Mouse (Mus musculus) heart, postnatal 36 days (tissue): ENCODE results near the gene Rnf166. TPM values are rescaled to one million over a fixed set of nuclear protein-coding genes. Genes with fewer than 3 reads are reported as not detected.

Experiments
- DNase-seq, 2 experiments: peaks; one replicate each; pipeline ENCODE4 v3.0.0; 2021 to 2022
- intact Hi-C: fragments of 180-260 bp; cut with DNase I; formaldehyde crosslinking; loops from one replicate; pipeline ENCODE4 v1.15.1; 2025
- total RNA-seq, 2 experiments: library from RNA; stranded (reverse); gene quantifications; 2 replicates each; pipeline ENCODE4 v1.2.3; 2021

Rnf166 gene
- total RNA-seq, 2 experiments from 2014 or later = 37.3 to 40.0 TPM

DNA sequence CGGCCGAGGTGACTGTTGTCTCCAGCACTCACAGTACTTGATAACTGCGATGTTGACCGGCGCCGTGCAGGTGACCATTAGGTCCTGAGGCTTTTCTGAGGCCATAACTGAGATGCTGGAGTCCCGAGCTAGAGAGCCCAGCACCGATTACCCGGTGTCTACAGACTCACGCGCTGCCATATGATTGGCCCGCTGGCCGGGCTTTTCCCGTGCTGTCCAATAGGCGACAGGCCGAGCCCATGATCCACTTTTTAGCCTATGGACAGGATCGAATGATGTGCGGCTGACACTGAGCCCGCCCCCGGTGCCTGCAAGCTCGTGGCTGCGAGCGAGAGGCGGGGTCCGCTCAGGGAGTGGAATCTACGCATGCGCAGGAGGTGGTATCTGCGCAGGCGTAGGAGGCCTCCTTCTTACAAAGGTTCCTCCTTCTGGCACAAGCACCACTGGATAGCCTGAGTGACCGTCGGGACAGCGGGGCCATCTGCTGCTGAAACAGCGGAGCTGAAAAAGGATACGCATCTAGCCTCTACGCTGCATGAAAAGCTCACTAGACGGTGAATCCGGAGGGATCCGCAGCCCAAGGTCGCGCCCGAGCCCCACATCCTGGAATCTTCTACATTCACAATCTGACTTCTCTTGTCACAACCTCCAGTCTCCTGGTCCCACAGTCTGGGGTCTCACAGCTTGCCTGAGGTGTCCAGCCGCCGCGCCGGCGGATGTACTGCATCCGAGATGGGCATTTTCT, 32.4 kb downstream of the Rnf166 start, which contains the start of gene Mvd:
TSS of gene Mvd (minus strand) at position 161 of the 745 bp plus-strand sequence.
- peak; percentile 96 to 97 for DNase-seq
- intact Hi-C loops = loop anchor here (5.0 kb wide), 1 partner anchor 166 kb away; no protein-coding TSS in a partner anchor

DNA sequence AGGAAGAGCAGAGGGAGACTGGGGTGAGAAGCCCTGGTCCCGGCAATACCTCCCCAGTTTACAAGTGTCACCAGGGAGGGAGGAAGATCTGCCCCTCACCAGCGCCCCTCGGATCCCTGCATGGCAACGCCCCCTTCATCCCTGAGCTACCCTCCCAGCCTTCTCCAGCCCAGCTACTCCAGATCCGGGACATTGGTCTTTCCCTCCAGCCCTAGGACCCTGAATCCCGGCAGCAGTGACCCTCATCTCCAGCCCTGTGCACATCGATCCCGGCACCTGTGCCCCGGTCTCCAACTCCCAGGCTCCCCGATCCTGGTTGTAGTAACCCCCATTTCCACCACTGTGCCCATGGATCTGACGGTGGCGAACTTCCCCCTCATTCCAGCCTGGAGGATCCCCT, 33.1 kb downstream of the Rnf166 start:
- intact Hi-C loops = loop anchor here (5.0 kb wide), 1 partner anchor 165 kb away; no protein-coding TSS in a partner anchor
- DNase-seq = no peak

DNA sequence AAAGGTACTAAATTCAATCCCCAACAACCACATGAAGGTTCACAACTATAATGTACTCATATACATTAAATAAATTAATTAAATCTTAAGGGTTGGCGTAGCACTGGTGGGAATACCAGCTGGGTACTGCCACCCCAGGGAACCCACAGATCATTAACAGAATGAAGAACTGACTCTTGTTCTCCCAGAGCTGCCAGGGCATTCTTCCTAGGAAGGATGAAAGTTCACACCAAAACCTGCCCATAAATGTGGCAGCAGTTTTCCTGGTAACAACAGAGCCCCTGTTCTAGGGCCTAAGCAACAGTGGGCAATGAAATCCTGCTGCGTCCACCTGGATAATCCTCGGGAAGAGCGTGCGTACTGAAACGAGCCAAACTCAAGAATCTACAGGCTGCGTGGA, 33.5 kb downstream of the Rnf166 start:
- no peak for DNase-seq
- intact Hi-C loops = loop anchor here (5.0 kb wide), 1 partner anchor 165 kb away; no protein-coding TSS in a partner anchor

DNA sequence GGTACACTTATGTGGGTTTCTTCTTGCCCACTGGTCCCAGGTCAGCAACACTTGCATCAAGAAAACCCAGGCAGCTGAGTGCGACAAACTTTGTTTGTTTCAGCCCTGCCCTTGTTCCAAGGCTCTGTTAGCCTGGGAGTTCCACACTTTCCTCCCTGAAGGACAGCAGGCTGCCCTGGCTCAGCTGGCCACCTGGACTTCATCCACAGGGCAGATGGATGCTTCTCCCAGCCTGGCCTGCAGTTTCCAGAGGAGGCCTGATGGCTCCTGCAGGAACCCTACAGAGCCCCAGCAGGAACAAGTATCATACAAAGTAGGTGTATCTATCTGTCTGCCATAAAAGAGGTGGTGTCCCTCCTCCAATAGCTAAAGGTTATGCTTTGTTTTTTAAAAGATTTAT, 34.5 kb downstream of the Rnf166 start:
- DNase-seq = no peak
- intact Hi-C loops = loop anchor here (5.0 kb wide), 1 partner anchor 164 kb away; no protein-coding TSS in a partner anchor

DNA sequence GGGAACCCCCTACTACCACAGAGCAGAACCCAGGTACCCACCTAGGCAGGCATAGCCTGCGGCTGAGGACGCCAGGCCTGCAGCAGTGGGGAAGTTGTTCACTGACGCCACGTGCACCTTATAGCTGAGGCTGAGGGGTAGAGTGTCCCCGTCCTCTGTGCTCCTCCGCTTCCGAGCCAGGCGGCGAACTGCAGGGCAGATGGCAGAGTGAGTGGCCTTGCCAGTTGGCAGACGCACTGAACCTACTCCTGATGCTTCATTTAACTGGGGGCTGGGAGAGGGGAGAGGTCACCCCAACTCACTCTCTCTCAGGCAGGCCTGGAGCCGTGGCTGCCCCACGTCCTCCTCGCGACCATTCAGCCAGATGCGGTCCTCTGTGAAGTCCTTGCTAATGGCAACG, 36.5 kb downstream of the Rnf166 start:
- DNase-seq = no peak
- intact Hi-C loops = no loop called here

DNA sequence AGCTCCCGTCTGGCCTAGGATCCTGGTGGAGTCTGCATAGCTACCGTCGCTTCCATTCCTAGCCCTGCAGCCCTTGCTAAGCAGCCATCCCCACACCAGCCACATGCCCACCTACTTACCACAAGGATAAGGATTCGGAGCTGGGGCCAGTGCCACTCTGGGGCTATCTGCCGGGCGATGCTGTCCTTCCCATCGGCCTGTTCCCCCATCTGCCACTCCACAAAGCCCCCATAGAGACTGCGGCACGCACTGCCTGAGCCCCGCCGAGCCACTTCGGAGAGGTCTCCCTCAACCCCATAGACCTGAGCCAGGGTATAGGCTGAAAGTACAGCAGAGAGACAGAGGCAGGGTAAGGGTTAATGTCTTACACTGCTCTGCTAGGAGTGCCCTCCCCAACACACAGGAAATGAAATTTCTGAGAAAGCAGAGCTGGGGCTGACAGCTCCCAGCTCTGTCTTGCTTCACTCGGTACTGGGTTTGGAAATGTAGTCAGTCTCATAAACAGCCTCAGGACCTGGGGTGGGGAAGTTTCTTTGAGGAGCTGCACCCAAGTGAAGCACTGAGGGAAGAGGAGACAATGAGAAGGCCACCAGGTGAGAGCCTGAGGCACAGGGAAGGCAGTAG, 38.0 kb downstream of the Rnf166 start:
- no peak for DNase-seq
- intact Hi-C loops = loop anchor here (2.0 kb wide), 1 partner anchor 57 kb away; no protein-coding TSS in a partner anchor

DNA sequence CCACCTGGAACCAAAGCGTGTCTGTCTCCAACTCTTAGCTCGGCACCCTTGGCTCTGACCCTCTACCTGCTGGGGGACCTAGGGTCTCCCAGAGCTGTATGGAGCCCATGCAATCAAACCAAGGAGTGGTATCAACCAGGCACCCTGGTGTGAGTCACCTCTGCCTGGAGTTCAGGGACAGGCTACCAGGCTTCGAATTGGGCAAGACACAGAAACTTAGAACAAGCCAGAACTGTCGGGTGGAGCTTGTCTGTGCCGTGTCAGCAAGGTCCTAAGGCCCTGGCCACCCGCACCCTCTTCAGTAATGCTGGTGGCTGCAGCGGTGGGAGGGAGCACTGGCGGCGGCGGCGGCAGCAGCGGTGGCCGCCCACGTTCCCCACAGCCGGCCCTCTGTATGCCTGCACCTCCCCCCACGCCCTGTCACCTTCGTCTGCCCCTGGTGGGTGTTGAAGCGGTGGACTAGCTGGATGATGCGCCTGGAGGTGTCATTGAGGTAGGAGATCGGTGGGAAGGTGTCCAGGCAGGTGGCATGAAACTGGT, 39.2 kb downstream of the Rnf166 start:
- intact Hi-C loops = loop anchor here (2.0 kb wide), 1 partner anchor 56 kb away; no protein-coding TSS in a partner anchor
- no peak for DNase-seq

DNA sequence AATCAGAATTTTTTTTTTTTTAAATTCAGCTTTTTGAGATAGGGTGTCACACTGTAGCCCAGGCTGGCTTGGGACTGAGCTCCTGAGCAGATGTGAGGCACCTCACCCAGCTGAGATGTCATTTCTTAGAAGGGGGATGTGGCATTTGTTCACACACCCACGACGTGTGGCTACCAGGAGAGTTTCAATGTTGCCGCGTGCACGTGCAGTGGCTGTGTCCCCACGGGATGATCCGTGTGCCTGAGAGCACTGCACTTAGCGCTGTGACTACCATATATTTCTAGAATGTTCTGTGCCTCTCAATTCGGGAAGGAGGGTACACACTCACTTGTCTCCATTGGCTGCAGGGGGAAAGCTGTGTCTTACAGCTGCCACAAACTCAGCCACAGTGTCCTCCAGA, 39.7 kb downstream of the Rnf166 start:
- no peak for DNase-seq
- intact Hi-C loops = loop anchor here (2.0 kb wide), 1 partner anchor 55 kb away; no protein-coding TSS in a partner anchor

DNA sequence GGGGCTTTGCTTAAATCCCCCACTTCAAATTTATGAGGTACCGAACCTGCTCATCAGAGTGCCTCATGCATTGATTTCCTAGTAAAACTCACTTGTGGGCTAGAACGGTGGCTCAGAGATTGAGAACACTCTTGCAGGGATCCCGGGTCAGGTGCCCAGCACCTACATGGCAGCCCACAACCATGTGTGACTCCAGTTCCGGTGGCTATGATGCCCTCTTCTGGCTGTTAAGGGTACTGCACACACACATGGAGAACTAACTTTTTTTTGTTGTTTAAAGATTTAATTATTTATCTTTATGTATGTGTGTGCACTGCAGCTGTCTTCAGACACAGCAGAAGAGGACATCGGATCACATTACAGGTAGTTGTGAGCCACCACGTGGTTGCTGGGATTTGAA, 40.5 kb downstream of the Rnf166 start:
- intact Hi-C loops = no loop called here
- DNase-seq = no peak

DNA sequence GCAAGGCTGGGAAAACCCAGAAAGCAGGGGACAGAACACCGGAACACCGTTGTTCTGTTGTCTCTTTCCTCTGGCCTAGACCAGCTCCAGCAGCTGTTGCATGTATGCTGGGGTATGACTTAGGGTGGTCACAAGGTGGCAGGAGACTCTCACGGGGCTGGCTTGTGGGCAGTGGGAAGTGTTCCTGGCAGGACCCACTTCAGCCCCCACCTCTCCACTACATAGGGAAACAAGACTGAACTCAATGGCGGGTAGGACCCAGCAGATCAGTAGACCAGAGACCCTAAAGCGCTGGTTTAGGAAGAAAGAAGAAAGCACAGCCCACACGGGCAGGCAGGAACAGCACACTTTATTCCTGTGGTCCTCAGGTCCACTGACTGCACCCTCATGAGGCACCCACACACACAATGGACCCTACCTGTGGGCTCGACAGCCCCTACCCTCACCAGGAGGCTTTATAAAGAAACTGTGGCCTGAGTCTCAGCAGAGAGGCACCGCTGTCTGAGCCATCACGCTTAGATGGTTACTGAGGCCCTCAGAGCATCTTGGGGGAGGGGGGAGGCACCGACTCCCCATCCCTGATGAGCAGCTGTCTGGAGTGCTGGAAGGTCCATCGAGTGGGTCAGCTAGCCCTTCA, 42.5 kb downstream of the Rnf166 start:
- intact Hi-C loops = no loop called here
- no peak for DNase-seq

DNA sequence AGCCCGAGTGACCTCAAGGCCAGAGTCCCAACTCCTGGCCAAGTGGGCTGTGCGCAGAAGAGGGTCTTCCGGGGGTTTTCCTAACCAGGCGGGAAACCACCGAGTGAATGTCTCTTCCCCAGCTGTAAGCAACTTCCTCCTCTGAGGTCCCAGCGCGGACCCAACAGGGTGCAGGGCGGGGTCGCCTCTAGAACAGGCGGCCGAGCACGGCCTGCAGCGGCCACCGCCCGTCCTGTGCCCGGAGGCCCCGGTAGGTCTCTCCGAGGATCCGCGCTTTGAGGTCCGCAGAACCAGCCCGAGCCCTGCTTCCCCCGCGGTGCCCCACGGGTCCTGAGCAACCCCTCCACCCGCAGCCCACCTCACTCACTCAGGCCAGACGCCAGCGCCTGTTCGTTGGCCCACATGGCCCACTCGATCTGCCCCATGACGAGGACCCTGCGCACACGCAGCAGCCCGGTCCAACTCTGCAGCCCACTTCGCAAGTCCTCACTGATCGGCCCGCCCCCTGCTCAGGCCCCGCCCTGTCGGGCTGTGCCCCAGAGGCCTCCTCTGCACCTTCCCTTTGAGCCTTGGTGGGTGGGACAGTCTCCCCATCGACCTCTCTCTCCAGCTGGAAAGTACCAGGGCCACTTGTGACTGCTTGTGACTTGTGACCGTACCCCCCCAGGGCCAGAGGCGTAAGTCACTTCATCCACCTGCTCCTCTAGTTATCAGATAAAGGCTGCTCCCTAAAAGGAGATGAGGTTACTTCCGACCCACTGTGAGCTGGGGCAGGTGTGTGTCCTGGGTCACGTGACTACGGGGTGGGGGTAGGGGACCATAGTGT, 43.2 kb downstream of the Rnf166 start, which contains the start of gene Cyba:
TSS of gene Cyba (minus strand) at position 488 of the 826 bp plus-strand sequence.
- intact Hi-C loops = no loop called here
- peak; percentile 79 to 82 for DNase-seq

DNA sequence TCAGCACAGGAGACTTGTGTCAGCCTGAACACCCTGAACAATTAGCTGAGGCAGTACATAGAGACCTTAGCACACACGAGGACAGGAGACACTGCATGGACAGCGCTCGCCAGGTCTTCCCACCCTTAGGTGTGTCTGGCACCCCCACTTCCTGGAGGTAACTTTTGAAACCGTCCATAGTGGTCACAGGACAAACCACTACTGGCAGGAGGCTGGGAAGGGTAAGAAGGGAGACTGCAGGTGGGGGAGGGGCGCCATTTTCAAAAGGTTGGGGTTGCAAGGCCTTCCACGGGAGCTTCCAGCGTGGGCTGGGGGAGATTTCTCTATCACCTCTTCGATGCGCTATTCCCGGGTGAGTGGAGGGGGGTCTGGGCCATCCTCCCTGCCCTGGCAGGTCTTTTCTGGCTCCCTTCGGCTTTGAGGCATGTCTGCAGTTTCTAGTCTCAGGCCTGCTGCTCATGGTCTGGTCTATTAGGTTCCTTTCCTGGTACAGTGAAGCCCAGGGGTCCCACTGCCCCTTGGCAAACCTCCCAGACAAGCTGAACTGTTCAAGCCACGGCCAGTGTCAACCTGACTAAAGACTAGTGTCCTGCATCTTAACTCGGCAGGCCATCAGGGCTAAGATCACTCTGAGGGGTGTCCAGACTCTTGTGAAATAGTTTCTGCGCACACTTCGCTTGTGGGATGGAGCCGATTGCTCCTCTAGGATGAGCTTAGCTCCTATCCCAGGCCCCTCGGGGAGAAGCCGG, 44.0 kb downstream of the Rnf166 start:
- DNase-seq = peak; percentile 26 to 35

DNA sequence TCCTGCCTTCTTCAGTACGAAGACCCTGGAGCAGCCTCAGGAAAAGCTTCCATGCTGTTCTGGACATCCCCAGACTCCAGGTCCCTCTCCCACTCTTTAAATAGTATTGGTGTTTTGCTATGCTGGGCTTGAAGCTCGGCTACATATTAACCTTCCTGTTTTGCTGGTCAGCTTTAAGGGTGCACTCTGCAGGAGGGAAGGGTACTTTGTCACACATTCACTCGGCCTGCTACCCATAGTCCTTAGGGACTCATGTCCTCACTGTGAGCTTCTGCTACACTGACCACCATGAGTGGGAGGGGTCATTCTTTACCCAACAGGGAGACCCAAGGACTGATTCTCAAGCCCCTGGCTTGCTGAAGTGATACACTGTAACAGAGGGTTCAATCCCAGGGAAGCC, 45.2 kb downstream of the Rnf166 start:
- no peak for DNase-seq
- intact Hi-C loops = no loop called here

More for the DNA sequence above, 44.0 kb downstream of the Rnf166 start:
- intact Hi-C loops = no loop called here

DNA sequence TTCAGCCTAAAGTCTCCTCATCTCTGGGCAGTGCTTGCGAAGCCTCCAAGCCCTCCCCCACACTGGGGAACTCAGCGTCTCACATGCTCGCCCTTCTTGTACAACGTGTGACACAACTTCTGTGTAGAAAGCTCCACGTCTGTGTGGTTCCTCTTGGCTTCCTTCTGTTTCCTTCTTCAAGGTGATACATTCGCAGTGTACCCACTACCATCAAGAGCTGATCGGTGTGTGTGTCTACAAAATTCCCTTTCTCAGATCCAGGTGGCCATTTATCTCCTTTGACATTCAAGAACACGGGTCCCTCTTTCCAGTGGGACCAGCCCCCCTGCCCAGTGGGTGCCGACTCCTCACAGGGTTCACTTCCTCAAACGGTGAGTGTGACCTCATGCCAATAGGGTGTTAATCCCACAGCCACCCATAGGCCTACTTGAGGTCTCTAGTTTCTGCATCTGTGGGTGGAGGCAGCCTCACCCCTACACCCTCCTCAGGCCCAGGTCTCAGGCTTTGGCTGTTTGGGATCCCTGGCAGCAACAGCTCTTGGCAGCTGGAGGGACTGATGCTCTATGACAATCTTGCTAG, 45.7 kb downstream of the Rnf166 start:
- intact Hi-C loops = no loop called here
- peak in 1 of 2 experiments; percentile 25 for DNase-seq

DNA sequence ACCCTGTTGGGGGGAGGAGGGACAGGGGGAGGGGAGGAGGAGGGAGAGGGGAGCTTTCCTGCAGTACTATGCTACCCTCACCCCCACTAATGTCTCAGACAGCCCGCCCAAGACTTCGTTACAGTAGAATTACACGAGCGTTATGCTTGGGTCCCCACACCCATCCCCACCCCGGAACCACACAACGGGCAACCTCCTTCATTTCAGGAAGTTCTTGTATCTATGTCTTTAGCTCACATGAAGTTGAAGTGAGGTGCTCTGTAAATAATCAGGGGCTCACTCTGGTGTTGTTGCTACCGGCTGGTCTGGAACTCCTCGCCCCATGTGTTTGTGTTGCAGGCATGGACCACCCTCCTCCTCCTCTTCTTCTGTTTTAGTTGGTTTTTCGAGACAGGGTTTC, 47.7 kb downstream of the Rnf166 start:
- DNase-seq = no peak
- intact Hi-C loops = no loop called here

DNA sequence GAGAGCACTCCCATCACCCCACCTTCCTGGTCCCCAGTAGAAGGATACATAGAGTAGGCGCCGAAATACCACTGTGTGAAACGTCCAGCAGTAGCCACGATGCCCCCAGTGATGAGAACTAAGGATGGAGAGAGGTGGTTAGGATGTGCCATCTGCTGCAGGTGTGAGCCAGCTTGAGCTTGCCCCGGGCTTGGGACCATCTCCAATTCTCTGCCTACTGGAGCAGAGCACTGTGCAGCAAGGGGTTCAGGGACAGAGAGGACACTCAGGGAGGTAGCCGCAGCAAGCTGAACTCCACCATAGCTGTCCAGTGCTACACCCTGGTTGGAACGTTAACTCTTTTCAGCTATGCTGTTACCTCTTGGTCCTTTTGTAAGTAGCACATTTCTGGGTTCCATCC, 48.3 kb downstream of the Rnf166 start:
- intact Hi-C loops = no loop called here
- no peak for DNase-seq

DNA sequence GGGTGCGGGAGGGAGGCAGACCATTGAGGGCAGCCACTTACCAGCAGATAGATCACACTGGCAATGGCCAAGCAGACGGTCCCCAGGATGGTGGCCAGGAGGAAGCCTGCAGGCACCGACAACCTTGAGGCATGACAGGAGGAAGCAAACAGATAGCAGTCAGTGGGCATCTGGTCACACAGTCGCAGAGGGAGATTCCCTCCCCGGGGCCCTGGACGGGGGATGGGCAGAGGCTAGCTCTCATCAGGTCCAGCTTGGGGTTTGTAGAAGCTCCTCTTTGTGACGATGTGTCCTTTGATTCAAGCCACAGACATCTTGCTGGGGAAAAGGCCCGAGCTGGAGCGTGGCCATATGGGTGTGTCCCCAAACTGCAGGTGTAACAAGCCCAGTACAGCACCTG, 49.7 kb downstream of the Rnf166 start:
- intact Hi-C loops = no loop called here
- no peak for DNase-seq

DNA sequence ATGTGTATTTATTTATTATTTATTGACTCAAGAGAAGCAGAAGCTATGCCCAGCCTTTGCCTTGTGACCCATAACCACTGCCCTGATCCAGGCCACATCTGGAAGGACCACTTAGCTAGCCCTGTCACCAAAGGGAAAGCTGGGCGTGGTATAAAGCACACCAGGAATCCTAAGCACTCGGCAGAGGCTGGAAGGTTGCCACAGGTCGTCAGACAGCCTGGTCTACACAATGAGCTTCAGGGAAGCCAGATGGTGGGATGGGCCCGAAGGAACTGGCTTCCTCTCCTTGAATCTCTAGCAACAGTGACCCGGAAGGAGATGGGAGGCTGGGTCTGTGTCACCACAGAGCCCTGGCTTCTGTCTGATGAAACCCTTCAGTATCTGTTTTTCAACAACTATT, 52.2 kb downstream of the Rnf166 start:
- intact Hi-C loops = no loop called here
- DNase-seq = peak; percentile 48 to 49

DNA sequence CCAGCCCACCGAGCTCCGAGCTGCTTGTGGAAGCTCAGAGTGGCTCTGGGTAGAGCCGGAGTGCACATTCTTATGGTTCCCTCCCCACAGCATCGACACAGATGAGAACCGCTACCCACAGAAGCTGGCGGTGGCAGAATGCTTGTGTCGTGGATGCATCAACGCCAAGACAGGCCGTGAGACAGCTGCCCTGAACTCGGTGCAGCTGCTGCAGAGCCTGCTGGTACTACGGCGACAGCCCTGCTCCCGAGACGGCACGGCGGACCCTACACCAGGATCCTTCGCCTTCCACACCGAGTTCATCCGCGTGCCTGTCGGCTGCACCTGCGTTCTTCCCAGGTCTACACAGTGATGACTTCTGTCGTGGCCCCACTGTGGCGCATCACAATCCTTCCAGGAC, 52.6 kb downstream of the Rnf166 start:
- no peak for DNase-seq
- intact Hi-C loops = no loop called here
